Mouse (Mus musculus) neural tube, embryonic 12.5 days (tissue): ENCODE results near the gene Gm49383. TPM values are rescaled to one million over a fixed set of nuclear protein-coding genes. Genes with fewer than 3 reads are reported as not detected.

Experiments
- ATAC-seq: fragments of 200-750 bp; cut with Nextera tagmentation; 2 replicates; pipeline ENCODE4 v1.8.0; 2017; ENCODE audit warnings: low read depth, mild to moderate bottlenecking, moderate TSS enrichment, moderate library complexity; ENCODE audit not compliant: low FRiP score
- H3K27ac ChIP-seq: fragments of 300-500 bp; sonication (generic); 2 replicates; pipeline ENCODE4 v1.5.1; 2016
- H3K27me3 ChIP-seq: fragments of 300-500 bp; sonication (generic); replicated peaks from 2 replicates; pipeline ENCODE4 v1.6.1; 2016; ENCODE audit warnings: mild to moderate bottlenecking
- H3K36me3 ChIP-seq: fragments of 300-500 bp; sonication (generic); 2 replicates; pipeline ENCODE4 v1.6.1; 2016; ENCODE audit warnings: mild to moderate bottlenecking
- H3K4me1 ChIP-seq: fragments of 300-500 bp; sonication (generic); 2 replicates; pipeline ENCODE4 v1.6.1; 2016
- H3K4me2 ChIP-seq: fragments of 300-500 bp; sonication (generic); replicated peaks from 2 replicates; pipeline ENCODE4 v1.6.1; 2016; ENCODE audit warnings: mild to moderate bottlenecking
- H3K4me3 ChIP-seq: fragments of 300-500 bp; sonication (generic); 2 replicates; pipeline ENCODE4 v1.5.1; 2016
- H3K9ac ChIP-seq: fragments of 300-500 bp; sonication (generic); 2 replicates; pipeline ENCODE4 v1.6.1; 2016; ENCODE audit warnings: mild to moderate bottlenecking
- H3K9me3 ChIP-seq: fragments of 300-500 bp; sonication (generic); 2 replicates; pipeline ENCODE4 v1.6.1; 2016; ENCODE audit warnings: mild to moderate bottlenecking
- WGBS: fragments of 180-500 bp; shearing (Covaris S2); methylation state at CpG from one replicate; pipeline ENCODE4 v1.1.7; 2016; 5-methylcytosine and 5-hydroxymethylcytosine counted together
- polyA plus RNA-seq: library from polyadenylated mRNA; unstranded; fragments of >200 nt; fragmentation: Nextera tagmentation; extraction: Ambion mirVana; gene quantifications from 2 replicates; pipeline ENCODE4 v1.2.1, GENCODE M21; 2016

The Gm49383 gene
- polyA plus RNA-seq: 26.6 and 27.6 TPM in 2 replicates

- Histone ChIP-seq H3K9ac (peak within 1 kb of the TSS; percentile 86), H3K27me3 (no peaks in the 10 kb centered on the region), H3K4me2 (peak within 1 kb of the TSS; percentile 97), H3K9me3 (no peaks in the 10 kb centered on the region), H3K36me3 (peaks cover 15% of the 10 kb centered on the region), H3K4me1 (peaks cover 24% of the 10 kb centered on the region), H3K27ac (peak within 1 kb of the TSS; percentile 81), H3K4me3 (peak within 1 kb of the TSS; percentile 89)
- under 1% methylated on average over 75 of the region's 75 CpGs for WGBS
- ATAC-seq: peak; percentile 86
These were observed at the start of gene Gm49383 for GRCm38 (mm10) chr12:69196444-69197377. Gene Gm49383, minus strand, starts transcription at chr12:69197104.

DNA sequence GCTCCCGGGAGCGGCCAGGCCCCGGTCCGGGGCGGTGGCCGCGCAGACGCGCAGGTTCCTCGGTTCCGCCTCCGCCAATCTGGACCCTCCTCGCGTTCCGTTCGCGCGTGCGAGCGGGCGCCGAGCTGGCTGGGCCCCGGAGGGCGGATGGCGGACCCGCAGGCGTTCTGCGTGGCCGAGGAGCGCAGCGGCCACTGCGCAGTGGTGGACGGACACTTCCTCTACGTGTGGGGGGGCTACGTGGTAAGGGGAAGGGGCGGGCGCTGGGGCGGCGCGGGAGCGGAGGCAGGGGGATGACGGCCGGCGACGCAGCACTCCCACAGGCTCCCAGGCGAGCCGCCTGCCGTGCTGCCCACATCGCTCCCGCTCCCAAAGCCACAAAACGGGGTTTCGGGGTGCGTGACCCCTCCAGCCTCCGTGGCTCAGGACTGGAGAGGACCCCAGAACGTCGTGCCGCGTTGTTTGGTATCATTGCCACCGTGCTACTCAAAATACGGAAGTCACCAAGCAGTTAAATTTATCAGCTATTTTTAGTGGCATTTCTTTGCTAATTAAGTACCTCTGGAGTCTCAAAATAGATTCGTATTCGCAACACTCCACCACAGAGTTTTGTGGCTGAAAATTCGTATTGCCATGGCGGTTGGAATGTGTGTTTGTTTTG is 45.0 kb upstream of the Gm49383 start:
- Histone ChIP-seq H3K27ac (0 out of 2 replicates have a peak overlapping the region, but pooled peaks have one; percentile 16), H3K9me3 (no peaks in the 10 kb centered on the region), H3K27me3 (no peaks in the 10 kb centered on the region), H3K4me3 (peak overlapping the region; percentile 61), H3K4me1 (peaks cover 9% of the 10 kb centered on the region), H3K9ac (peak overlapping the region; percentile 77), H3K36me3 (no peaks in the 10 kb centered on the region), H3K4me2 (peak overlapping the region; percentile 75)
- WGBS: under 1% methylated on average over 64 of the region's 64 CpGs
- ATAC-seq: peak; percentile 93

GRCm38 (mm10) chr12:69241405-69241770 is 44.5 kb upstream of the Gm49383 start:
- Histone ChIP-seq H3K9me3 (no peaks in the 10 kb centered on the region), H3K4me3 (peak overlapping the region; percentile 61), H3K4me1 (peaks cover 9% of the 10 kb centered on the region), H3K27ac (0 out of 2 replicates have a peak overlapping the region, but pooled peaks have one; percentile 16), H3K4me2 (peak overlapping the region; percentile 75), H3K9ac (peak overlapping the region; percentile 77), H3K36me3 (no peaks in the 10 kb centered on the region), H3K27me3 (no peaks in the 10 kb centered on the region)
- ATAC-seq: no peak; the same call in 1 of the 2 replicates
- WGBS: 1% methylated on average over 3 of the region's 3 CpGs

- H3K4me2 ChIP-seq: peak within 1 kb of the TSS; percentile 75
- H3K4me1 ChIP-seq: peaks cover 9% of the 10 kb centered on the region
- ATAC-seq: no peak
- H3K27me3 ChIP-seq: no peaks in the 10 kb centered on the region
- peak within 1 kb of the TSS; percentile 77 for H3K9ac ChIP-seq
- H3K4me3 ChIP-seq: peak within 1 kb of the TSS; percentile 61
- no peaks in the 10 kb centered on the region for H3K9me3 ChIP-seq
- H3K27ac ChIP-seq: 0 out of 2 replicates have a peak within 1 kb of the TSS, but pooled peaks have one; percentile 16
- H3K36me3 ChIP-seq: no peaks in the 10 kb centered on the region
- WGBS: 71% methylated on average over 6 of the region's 6 CpGs
These were observed 44.0 kb upstream of the Gm49383 start, which contains the start of gene Klhdc1 for GRCm38 (mm10) chr12:69240876-69241275. Gene Klhdc1, plus strand, starts transcription at chr12:69241176.

DNA sequence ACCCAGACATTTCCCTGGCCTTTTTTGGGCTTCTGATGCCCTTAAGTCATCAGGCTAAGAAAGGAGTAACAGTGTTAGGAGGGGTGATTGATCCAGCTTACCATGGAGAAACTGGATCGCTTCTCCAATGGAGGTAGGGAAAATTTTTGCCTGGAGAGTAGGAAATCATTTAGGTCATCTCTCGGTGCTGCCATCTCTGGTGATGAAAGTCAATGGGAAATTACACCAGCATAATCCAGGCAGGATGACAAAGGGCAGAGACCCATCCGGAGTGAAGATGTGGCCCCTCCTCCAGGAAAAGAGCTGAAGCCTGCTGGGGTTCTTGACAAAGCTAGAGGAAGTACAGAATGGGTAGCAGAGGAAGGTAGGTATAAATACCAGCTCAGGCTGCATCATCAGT is 41.4 kb upstream of the Gm49383 start:
- no peak overlapping the region for H3K9ac ChIP-seq
- 43% methylated on average over 3 of the region's 3 CpGs for WGBS
- H3K4me3 ChIP-seq: no peak overlapping the region
- no peaks in the 10 kb centered on the region for H3K36me3 ChIP-seq
- peaks cover 9% of the 10 kb centered on the region for H3K4me1 ChIP-seq
- no peak overlapping the region for H3K4me2 ChIP-seq
- no peak overlapping the region for H3K27ac ChIP-seq
- no peaks in the 10 kb centered on the region for H3K27me3 ChIP-seq
- no peak for ATAC-seq
- H3K9me3 ChIP-seq: no peaks in the 10 kb centered on the region

- no peaks in the 10 kb centered on the region for H3K36me3 ChIP-seq
- no peak overlapping the region for H3K9ac ChIP-seq
- peaks cover 3% of the 10 kb centered on the region; the same call in 1 of the 2 replicates for H3K4me1 ChIP-seq
- no peak overlapping the region for H3K4me3 ChIP-seq
- no peak overlapping the region for H3K27ac ChIP-seq
- WGBS: 91% methylated on average over 6 of the region's 6 CpGs
- no peak overlapping the region for H3K4me2 ChIP-seq
- ATAC-seq: no peak
- H3K27me3 ChIP-seq: no peaks in the 10 kb centered on the region
- H3K9me3 ChIP-seq: no peaks in the 10 kb centered on the region
These were observed 38.9 kb upstream of the Gm49383 start for GRCm38 (mm10) chr12:69235782-69236181.

DNA sequence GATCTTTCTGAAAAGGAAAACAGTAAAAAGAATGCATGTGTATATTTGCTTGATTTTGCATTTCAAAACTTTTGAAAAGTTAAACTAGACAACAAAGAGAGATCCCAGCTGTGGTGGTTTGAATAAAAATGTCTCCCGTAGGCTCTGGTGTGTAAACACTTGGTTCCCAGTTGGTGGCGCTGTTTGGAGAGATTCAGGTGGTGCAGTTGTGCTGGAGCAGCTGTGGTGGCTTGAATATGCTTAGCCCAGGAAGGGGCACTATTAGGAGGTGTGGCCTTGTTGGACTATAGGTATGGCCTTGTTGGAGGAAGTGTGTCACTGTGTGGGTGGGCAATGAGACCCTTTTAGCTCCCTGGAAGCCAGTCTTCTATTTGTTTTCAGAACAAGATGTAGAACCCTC is 32.3 kb upstream of the Gm49383 start:
- ATAC-seq: no peak
- no peak overlapping the region for H3K4me2 ChIP-seq
- H3K4me1 ChIP-seq: no peaks in the 10 kb centered on the region
- WGBS: 65% methylated on average over 2 of the region's 2 CpGs
- H3K9ac ChIP-seq: no peak overlapping the region
- no peaks in the 10 kb centered on the region for H3K36me3 ChIP-seq
- no peak overlapping the region for H3K4me3 ChIP-seq
- no peak overlapping the region for H3K27ac ChIP-seq
- H3K27me3 ChIP-seq: no peaks in the 10 kb centered on the region
- no peaks in the 10 kb centered on the region for H3K9me3 ChIP-seq

DNA sequence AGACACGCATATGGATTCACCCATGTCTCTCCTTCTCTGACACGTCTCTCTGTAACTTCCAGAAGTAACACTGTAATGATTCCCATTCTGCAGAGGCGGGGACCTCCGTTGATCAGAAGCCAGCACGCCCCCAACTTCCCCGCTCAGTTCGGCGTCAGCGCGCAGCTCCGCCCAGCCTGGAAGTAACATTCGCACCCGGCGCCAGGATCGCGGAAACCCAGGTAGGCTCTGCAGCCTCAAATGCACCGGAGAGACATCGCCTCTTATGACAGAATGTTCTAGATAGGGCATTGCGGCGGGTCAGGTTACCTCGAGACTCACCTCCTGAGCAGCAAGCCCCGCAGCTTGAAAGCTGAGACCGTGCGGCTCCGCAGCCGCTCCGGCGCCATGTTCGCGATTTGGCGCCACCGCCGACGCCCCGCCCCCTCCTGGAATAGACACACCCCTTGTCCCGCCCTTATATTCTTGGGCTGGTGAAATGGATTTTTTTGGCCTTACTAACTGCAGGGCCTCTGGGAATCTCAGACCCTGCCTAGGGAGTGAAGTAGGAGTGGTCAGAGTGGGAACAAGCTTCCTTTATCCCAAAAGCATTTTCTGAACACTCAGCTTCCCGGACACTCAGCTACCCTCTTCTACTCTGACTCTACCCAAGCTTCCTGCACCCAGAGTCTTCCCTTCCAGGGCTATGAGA is 31.0 kb upstream of the Gm49383 start, which contains the start of gene Pole2:
TSS of gene Pole2 (minus strand) at position 420 of the 691 bp plus-strand sequence.
- Histone ChIP-seq H3K27ac (no peak within 1 kb of the TSS), H3K4me1 (no peaks in the 10 kb centered on the region), H3K36me3 (no peaks in the 10 kb centered on the region), H3K27me3 (no peaks in the 10 kb centered on the region), H3K4me2 (peak within 1 kb of the TSS; percentile 63), H3K9me3 (no peaks in the 10 kb centered on the region), H3K4me3 (peak within 1 kb of the TSS; percentile 47), H3K9ac (peak within 1 kb of the TSS; percentile 18)
- WGBS: under 1% methylated on average over 37 of the region's 37 CpGs
- peak; percentile 92 for ATAC-seq

DNA sequence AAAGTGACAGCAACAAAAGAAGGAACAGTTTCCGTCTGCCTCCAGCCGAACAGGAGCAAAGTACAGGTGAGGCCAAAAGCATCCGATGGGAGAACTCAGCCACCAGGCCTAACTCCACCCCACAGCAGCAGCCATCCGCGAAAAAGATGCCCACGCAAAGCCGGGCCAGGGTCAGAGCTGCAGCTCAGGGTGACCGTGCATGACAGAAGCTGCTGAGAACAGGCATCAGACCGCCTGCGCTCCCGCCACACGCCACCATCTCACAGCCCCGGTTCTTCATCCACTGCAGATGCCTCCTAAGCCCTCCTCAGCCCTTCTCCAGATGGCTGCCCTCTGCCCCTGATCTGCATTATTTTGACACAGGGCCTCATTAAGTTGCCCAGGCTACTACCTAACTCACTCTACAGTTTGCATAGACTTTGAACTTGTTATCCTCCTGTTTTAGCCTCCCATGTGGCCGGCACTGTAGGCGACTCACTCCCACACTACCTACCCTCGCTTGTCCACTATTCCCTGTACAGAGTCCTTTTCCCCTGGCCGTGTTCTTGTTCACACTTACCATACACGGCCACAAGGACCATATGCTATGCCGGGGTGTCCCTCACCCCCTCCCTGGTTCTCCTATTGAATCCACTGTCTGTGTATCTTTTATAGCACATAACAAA is 23.8 kb upstream of the Gm49383 start:
- WGBS: 92% methylated on average over 19 of the region's 19 CpGs
- Histone ChIP-seq H3K9me3 (no peaks in the 10 kb centered on the region), H3K27me3 (no peaks in the 10 kb centered on the region), H3K9ac (no peak overlapping the region), H3K36me3 (peaks cover 15% of the 10 kb centered on the region; the same call in 1 of the 2 replicates), H3K4me1 (no peaks in the 10 kb centered on the region), H3K27ac (no peak overlapping the region), H3K4me2 (no peak overlapping the region), H3K4me3 (no peak overlapping the region)
- ATAC-seq: no peak

GRCm38 (mm10) chr12:69216587-69216986 is 19.7 kb upstream of the Gm49383 start:
- Histone ChIP-seq H3K27ac (no peak overlapping the region), H3K9ac (no peak overlapping the region), H3K9me3 (no peaks in the 10 kb centered on the region), H3K4me1 (no peaks in the 10 kb centered on the region), H3K36me3 (peaks cover 24% of the 10 kb centered on the region; the same call in 1 of the 2 replicates), H3K4me3 (no peak overlapping the region), H3K27me3 (no peaks in the 10 kb centered on the region), H3K4me2 (no peak overlapping the region)
- no peak for ATAC-seq
- WGBS: 94% methylated on average over 7 of the region's 7 CpGs

GRCm38 (mm10) chr12:69215000-69215785 is 18.3 kb upstream of the Gm49383 start:
- H3K4me3 ChIP-seq: no peak overlapping the region
- H3K4me1 ChIP-seq: no peaks in the 10 kb centered on the region
- no peak overlapping the region for H3K4me2 ChIP-seq
- H3K9me3 ChIP-seq: no peaks in the 10 kb centered on the region
- no peaks in the 10 kb centered on the region for H3K27me3 ChIP-seq
- no peak for ATAC-seq
- peaks cover 17% of the 10 kb centered on the region; the same call in 1 of the 2 replicates for H3K36me3 ChIP-seq
- 93% methylated on average over 3 of the region's 3 CpGs for WGBS
- no peak overlapping the region for H3K9ac ChIP-seq
- no peak overlapping the region for H3K27ac ChIP-seq
